Mouse (Mus musculus): ENCODE results near the gene Samsn1.

DNA sequence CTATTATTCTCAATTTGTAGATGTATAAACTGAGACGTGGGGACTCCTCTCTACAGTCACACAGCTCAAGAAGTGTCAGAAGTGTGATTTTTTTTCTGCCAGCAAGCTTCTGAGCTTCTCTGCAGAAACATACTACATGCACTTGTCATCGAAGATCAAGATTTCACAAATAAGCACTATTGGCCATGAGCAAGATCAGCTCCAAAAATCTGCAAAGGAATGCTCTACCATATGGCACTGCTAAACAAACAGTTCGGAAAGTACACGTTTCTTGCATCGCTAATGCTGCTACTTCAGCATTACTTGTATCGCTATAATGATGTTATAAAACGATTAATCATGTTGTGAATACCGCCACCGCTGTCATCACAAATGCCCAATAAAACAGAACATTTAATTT, 22.0 kb downstream of the Samsn1 start:
- TF ChIP-seq CTCF (IDR thresholded peaks at IDR 0.05; ENCODE audit: extremely low read depth, insufficient read depth, low read length) (no peak), POLR2A (IDR thresholded peaks at IDR 0.05; ENCODE audit: extremely low read depth, insufficient read depth, low read length) (no peak)

Data from cortical plate, adult 2 months (tissue).